Mouse (Mus musculus): ENCODE data around the gene Acss2. TPM values are rescaled to one million over a fixed set of nuclear protein-coding genes. Genes with fewer than 3 reads are reported as not detected.

Acss2 gene
- polyA plus RNA-seq, 1 experiment from 2014 or later, result 9.1 TPM

MicroRNAs within 50 kb of the gene (microRNA counts, 519-probe panel; counts per million panel counts)
- microRNA mmu-miR-499, result 188 counts per million, percentile 57 among the panel's probes with 10 or more counts

Small RNA genes within 50 kb of the gene (microRNA-seq; reads per million reads assigned to microRNA genes)
- 8.5 reads per million, percentile 20 among the genes with 10 or more reads in this experiment for gene Mir499

Other genes with a start within 250 kb of the Acss2 start
- gene Map1lc3a, start 241.7 kb upstream of the Acss2 start, polyA plus RNA-seq (2016; fragmentation: Nextera tagmentation; extraction: Ambion mirVana), result 106 and 122 TPM in 2 replicates
- gene Pigu, start 160.5 kb upstream of the Acss2 start, polyA plus RNA-seq (2016; fragmentation: Nextera tagmentation; extraction: Ambion mirVana), result 51.5 and 56.7 TPM in 2 replicates
- 36.9 and 37.9 TPM in 2 replicates for gene Trp53inp2, start 136.9 kb upstream of the Acss2 start, polyA plus RNA-seq (2016; fragmentation: Nextera tagmentation; extraction: Ambion mirVana)
- gene Ncoa6, start 44.1 kb upstream of the Acss2 start, polyA plus RNA-seq (2016; fragmentation: Nextera tagmentation; extraction: Ambion mirVana), result 20.1 and 25.7 TPM in 2 replicates
- gene Ggt7, start 289 bp downstream of the Acss2 start, polyA plus RNA-seq (2016; fragmentation: Nextera tagmentation; extraction: Ambion mirVana), result 7.3 TPM in 2 replicates
- 20.2 and 22.9 TPM in 2 replicates for gene Gss, start 74.9 kb downstream of the Acss2 start, polyA plus RNA-seq (2016; fragmentation: Nextera tagmentation; extraction: Ambion mirVana)
- gene Myh7b, start 93.3 kb downstream of the Acss2 start, polyA plus RNA-seq (2016; fragmentation: Nextera tagmentation; extraction: Ambion mirVana), result 0.75 and 0.77 TPM in 2 replicates
- 126 and 127 TPM in 2 replicates for gene Trpc4ap, start 174.4 kb downstream of the Acss2 start, polyA plus RNA-seq (2016; fragmentation: Nextera tagmentation; extraction: Ambion mirVana)
- gene Edem2, start 211.5 kb downstream of the Acss2 start, polyA plus RNA-seq (2016; fragmentation: Nextera tagmentation; extraction: Ambion mirVana), result 27.0 and 28.6 TPM in 2 replicates
- gene Gm17581, start 217.9 kb downstream of the Acss2 start, polyA plus RNA-seq (2016; fragmentation: Nextera tagmentation; extraction: Ambion mirVana), result not detected in 2 replicates
- 1.0 and 1.8 TPM in 2 replicates for gene Procr, start 233.2 kb downstream of the Acss2 start, polyA plus RNA-seq (2016; fragmentation: Nextera tagmentation; extraction: Ambion mirVana)